Mouse (Mus musculus) forebrain, embryonic 15.5 days (tissue): ENCODE results near the gene Zc3h12b. TPM values are rescaled to one million over a fixed set of nuclear protein-coding genes. Genes with fewer than 3 reads are reported as not detected.
"Not testable (repeated sequence)": the region's sequence is repeated elsewhere in the genome, so short reads cannot be mapped to it uniquely, and the experiment has no call there.

Source experiments
- ATAC-seq: fragments of 200-750 bp; cut with Nextera tagmentation; replicated peaks from 2 replicates; pipeline ENCODE4 v1.8.0; 2017; ENCODE audit warnings: mild to moderate bottlenecking, moderate TSS enrichment, moderate library complexity
- H3K27ac ChIP-seq: fragments of 300-500 bp; sonication (generic); replicated peaks from 2 replicates; pipeline ENCODE4 v1.5.1; 2015; ENCODE audit warnings: mild to moderate bottlenecking, inconsistent platforms
- H3K27me3 ChIP-seq: fragments of 300-500 bp; sonication (generic); 2 replicates; pipeline ENCODE4 v1.6.1; 2015; ENCODE audit warnings: inconsistent platforms
- H3K36me3 ChIP-seq: fragments of 300-500 bp; sonication (generic); 2 replicates; pipeline ENCODE4 v1.6.1; 2015; ENCODE audit warnings: mild to moderate bottlenecking, inconsistent platforms
- H3K4me1 ChIP-seq: fragments of 300-500 bp; sonication (generic); 2 replicates; pipeline ENCODE4 v1.6.1; 2015; ENCODE audit warnings: inconsistent platforms
- H3K4me2 ChIP-seq: fragments of 300-500 bp; sonication (generic); replicated peaks from 2 replicates; pipeline ENCODE4 v1.6.1; 2015; ENCODE audit warnings: mild to moderate bottlenecking, inconsistent platforms
- H3K4me3 ChIP-seq: fragments of 300-500 bp; sonication (generic); 2 replicates; pipeline ENCODE4 v1.5.1; 2015; ENCODE audit warnings: mild to moderate bottlenecking, inconsistent platforms
- H3K9ac ChIP-seq: fragments of 300-500 bp; sonication (generic); replicated peaks from 2 replicates; pipeline ENCODE4 v1.6.1; 2015; ENCODE audit warnings: mild to moderate bottlenecking, inconsistent platforms
- H3K9me3 ChIP-seq: fragments of 300-500 bp; sonication (generic); 2 replicates; pipeline ENCODE4 v1.6.1; 2016; ENCODE audit warnings: inconsistent platforms
- WGBS: fragments of 180-500 bp; shearing (Covaris S2); methylation state at CpG from one replicate; pipeline ENCODE4 v1.1.7; 2015; ENCODE audit warnings: mixed read lengths; 5-methylcytosine and 5-hydroxymethylcytosine counted together
- polyA plus RNA-seq: library from polyadenylated mRNA; unstranded; fragments of >200 nt; fragmentation: Nextera tagmentation; extraction: Ambion mirVana; gene quantifications from 2 replicates; pipeline ENCODE4 v1.2.1, GENCODE M21; 2015

Zc3h12b gene
- polyA plus RNA-seq, 1 experiment from 2014 or later: 2.7 TPM

GRCm38 (mm10) chrX:95956497-95957293 lies 245.2 kb downstream of the Zc3h12b start, which contains the start of gene Las1l:
TSS of gene Las1l (minus strand) at chrX:95956962.
- H3K27ac ChIP-seq: peak within 1 kb of the TSS; percentile 64; the same call in 1 of the 2 replicates

GRCm38 (mm10) chrX:95957461-95957860 lies 246.0 kb downstream of the Zc3h12b start:
- not testable (repeated sequence) for H3K9ac ChIP-seq

More at GRCm38 (mm10) chrX:95956497-95957293, 245.2 kb downstream of the Zc3h12b start, which contains the start of gene Las1l:
- peak within 1 kb of the TSS; percentile 53 for H3K4me2 ChIP-seq
- no peaks in the 10 kb centered on the region for H3K36me3 ChIP-seq
- no peaks in the 10 kb centered on the region for H3K27me3 ChIP-seq
- peak; percentile 100 for ATAC-seq
- 28% methylated on average over 42 of the region's 42 CpGs for WGBS
- H3K9ac ChIP-seq: peak within 1 kb of the TSS; percentile 50
- H3K4me1 ChIP-seq: peaks cover 8% of the 10 kb centered on the region
- no peaks in the 10 kb centered on the region for H3K9me3 ChIP-seq
- H3K4me3 ChIP-seq: peak within 1 kb of the TSS; percentile 65

DNA sequence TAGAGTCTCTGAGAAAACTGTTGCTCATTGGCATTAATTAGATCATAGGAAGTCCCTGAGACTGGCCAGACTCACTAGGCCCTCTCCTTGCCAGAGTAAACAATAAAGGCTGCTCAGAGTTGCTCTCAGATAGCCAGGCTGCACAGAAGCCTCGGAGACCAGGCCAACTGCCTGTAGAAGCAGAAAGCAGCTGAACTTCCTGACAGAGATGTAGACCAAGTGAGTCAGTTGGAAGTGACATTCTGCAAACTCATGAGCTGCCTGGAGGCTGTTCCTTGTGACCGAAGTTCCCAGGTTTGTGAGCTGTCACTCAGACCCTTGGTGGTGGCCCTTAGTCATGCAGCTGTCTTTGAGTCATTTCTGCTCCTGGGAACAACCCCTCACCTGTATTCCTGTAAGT lies 251.9 kb downstream of the Zc3h12b start:
- Histone ChIP-seq H3K4me3 (no peak overlapping the region), H3K4me1 (no peaks in the 10 kb centered on the region), H3K27me3 (no peaks in the 10 kb centered on the region), H3K27ac (no peak overlapping the region), H3K9me3 (no peaks in the 10 kb centered on the region), H3K4me2 (no peak overlapping the region), H3K9ac (no peak overlapping the region), H3K36me3 (no peaks in the 10 kb centered on the region)
- no peak for ATAC-seq
- WGBS: 89% methylated on average over 2 of the region's 2 CpGs

More at GRCm38 (mm10) chrX:95957461-95957860, 246.0 kb downstream of the Zc3h12b start:
- Histone ChIP-seq H3K4me2 (peak overlapping the region; percentile 46), H3K27ac (0 out of 2 replicates have a peak overlapping the region, but pooled peaks have one; percentile 11), H3K4me3 (peak overlapping the region; percentile 65)
- ATAC-seq: peak; percentile 9
- H3K4me1 ChIP-seq, H3K36me3 ChIP-seq, H3K9me3 ChIP-seq, H3K27me3 ChIP-seq: not testable (repeated sequence)
- WGBS: 48% methylated on average over 11 of the region's 11 CpGs

DNA sequence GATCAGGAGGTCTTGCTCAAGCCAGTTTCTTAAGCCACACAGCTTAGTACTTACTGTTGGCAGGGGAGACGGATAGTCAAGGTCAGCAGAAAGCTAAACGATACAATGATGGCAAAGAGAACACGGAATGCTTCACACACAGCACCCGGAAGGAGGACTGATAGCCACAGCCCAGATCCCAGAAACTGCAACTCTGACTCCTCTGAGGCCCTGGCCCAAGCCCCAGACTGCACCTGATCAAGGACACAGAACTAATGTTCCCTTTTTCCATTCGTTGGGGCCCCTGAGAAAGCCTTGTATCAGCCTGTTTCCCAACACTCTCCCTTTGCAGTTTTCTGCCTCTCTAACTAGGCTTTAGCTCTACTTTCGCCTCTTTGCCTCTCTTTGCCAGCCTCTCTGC lies 253.6 kb downstream of the Zc3h12b start:
- no peaks in the 10 kb centered on the region for H3K9me3 ChIP-seq
- ATAC-seq: no peak
- H3K4me1 ChIP-seq: no peaks in the 10 kb centered on the region

DNA sequence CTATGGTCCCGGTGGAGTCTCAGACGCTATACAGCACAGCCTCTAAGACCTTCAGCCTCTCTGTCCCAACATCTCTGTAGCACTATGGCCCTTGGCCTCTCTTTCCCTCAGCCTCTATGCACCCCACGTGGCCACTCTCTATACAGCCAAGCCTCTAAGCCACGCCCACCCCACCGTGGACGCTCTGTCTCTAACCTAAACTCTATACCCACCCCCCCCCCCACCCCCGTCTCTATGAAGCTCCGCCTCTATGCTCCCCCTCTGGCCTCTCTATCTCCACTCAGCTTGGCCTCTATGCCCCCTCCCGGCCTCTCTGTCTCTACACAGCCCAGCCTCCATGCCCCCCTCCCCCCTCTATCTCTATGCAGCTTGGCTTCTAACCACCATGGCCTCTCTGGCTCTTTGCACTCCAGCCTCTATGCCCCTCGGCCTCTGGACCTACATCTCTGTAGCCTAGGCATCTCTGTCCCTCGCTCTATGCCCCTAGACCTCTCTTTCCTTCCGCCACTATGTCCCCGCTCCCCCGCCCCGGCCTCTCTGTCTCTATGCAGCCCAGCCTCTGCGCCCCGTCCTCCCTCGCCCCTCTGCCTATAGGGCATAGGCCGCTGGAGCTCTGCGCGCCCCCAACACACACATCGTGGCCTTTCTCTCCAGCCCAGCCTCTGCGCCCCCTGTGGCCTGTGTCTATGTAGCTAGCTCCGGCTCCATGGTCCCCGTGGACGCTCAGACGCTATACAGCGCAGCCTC lies 256.5 kb downstream of the Zc3h12b start:
- no peaks in the 10 kb centered on the region for H3K4me1 ChIP-seq
- H3K4me2 ChIP-seq: peak overlapping the region; percentile 59
- peak overlapping the region; percentile 43 for H3K4me3 ChIP-seq
- H3K36me3 ChIP-seq: no peaks in the 10 kb centered on the region
- peak overlapping the region; percentile 81 for H3K27ac ChIP-seq
- no peaks in the 10 kb centered on the region for H3K27me3 ChIP-seq
- no peaks in the 10 kb centered on the region for H3K9me3 ChIP-seq
- 19% methylated on average over 28 of the region's 28 CpGs for WGBS
- peak overlapping the region; percentile 45 for H3K9ac ChIP-seq
- ATAC-seq: peak; percentile 80

More for the DNA sequence above, 253.6 kb downstream of the Zc3h12b start:
- Histone ChIP-seq H3K4me3 (no peak overlapping the region), H3K36me3 (no peaks in the 10 kb centered on the region), H3K4me2 (no peak overlapping the region), H3K27me3 (no peaks in the 10 kb centered on the region), H3K27ac (no peak overlapping the region), H3K9ac (no peak overlapping the region)
- 85% methylated on average over 6 of the region's 6 CpGs for WGBS

- Histone ChIP-seq H3K27ac (peak overlapping the region; percentile 81), H3K27me3 (no peaks in the 10 kb centered on the region), H3K36me3 (no peaks in the 10 kb centered on the region), H3K9me3 (no peaks in the 10 kb centered on the region), H3K9ac (peak overlapping the region; percentile 45), H3K4me2 (peak overlapping the region; percentile 59), H3K4me1 (no peaks in the 10 kb centered on the region), H3K4me3 (peak overlapping the region; percentile 43)
- peak; percentile 96 for ATAC-seq
- 27% methylated on average over 6 of the region's 6 CpGs for WGBS
Measured at GRCm38 (mm10) chrX:95968594-95968965, 257.1 kb downstream of the Zc3h12b start.

DNA sequence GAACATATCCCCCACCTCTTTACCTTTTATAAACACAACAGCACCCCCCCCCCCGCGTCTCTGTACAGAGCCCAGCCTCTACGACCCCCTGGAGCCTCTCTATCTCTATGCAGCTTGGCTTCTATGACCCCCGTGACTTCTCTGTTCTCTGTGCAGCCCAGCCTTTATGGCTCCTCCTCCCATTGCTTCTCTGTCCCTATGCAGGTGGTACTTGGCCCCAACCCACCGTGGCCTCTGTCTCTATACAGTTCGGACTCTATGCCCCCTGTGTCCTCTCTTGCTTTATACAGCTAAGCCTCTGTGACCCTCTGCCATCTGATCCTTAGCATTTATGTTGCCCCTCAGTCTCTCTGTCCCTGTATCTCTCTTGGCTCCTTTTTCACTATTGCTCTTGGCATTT lies 257.6 kb downstream of the Zc3h12b start:
- H3K27ac ChIP-seq: peak overlapping the region; percentile 81; the same call in 1 of the 2 replicates
- H3K4me2 ChIP-seq: no peak overlapping the region
- H3K9ac ChIP-seq: no peak overlapping the region
- H3K27me3 ChIP-seq: no peaks in the 10 kb centered on the region
- no peaks in the 10 kb centered on the region for H3K9me3 ChIP-seq
- no peaks in the 10 kb centered on the region for H3K4me1 ChIP-seq
- no peak overlapping the region for H3K4me3 ChIP-seq
- no peak for ATAC-seq
- WGBS: 23% methylated on average over 6 of the region's 6 CpGs
- H3K36me3 ChIP-seq: no peaks in the 10 kb centered on the region

DNA sequence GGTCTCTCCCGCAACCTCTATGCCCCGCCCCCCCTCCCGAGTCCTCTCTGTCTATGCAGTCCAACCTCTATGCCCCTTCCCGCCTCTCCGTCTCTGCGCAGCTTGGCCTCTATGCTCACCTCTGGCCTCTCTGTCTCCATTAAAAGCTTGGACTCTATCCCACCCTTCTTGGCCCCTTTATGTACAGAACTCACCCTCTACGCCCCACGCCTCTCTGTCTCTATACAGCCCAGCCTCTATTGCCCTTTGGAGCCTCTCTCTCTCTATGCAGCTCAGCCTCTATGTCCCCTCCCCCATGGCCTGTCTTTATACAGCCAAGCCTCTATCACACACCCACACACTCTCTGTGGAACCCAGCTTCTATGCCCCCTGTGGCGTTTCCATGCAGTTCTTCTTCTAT lies 258.5 kb downstream of the Zc3h12b start:
- WGBS: 89% methylated on average over 8 of the region's 9 CpGs
- no peak overlapping the region for H3K4me3 ChIP-seq
- no peaks in the 10 kb centered on the region for H3K9me3 ChIP-seq
- no peaks in the 10 kb centered on the region for H3K27me3 ChIP-seq
- H3K36me3 ChIP-seq: no peaks in the 10 kb centered on the region
- no peaks in the 10 kb centered on the region for H3K4me1 ChIP-seq
- no peak overlapping the region for H3K27ac ChIP-seq
- no peak for ATAC-seq
- H3K9ac ChIP-seq: no peak overlapping the region
- no peak overlapping the region for H3K4me2 ChIP-seq

Other genes starting within 250 kb of the Zc3h12b start
- 0.19 and 0.31 TPM in 2 replicates for gene Asb12, start 153.7 kb upstream of the Zc3h12b start, polyA plus RNA-seq
- not detected in 2 replicates for gene Pfn5, start 153.6 kb upstream of the Zc3h12b start, polyA plus RNA-seq
- 83.4 and 88.8 TPM in 2 replicates for gene Zc4h2, start 53.2 kb upstream of the Zc3h12b start, polyA plus RNA-seq
- gene Las1l, start 245.3 kb downstream of the Zc3h12b start, polyA plus RNA-seq: 78.1 and 78.3 TPM in 2 replicates